Mouse (Mus musculus) E14TG2a.4 (cell line): ENCODE measurements around the gene Rapgef3.

Source experiments
- CTCF ChIP-seq: conservative IDR thresholded peaks from 2 replicates; pipeline ENCODE4 v1.5.1; 2014; ENCODE audit warnings: low read length
- NANOG ChIP-seq: IDR thresholded peaks from 2 replicates; pipeline ENCODE4 v1.6.1; 2014; ENCODE audit warnings: borderline replicate concordance, low read length, mixed read lengths

DNA sequence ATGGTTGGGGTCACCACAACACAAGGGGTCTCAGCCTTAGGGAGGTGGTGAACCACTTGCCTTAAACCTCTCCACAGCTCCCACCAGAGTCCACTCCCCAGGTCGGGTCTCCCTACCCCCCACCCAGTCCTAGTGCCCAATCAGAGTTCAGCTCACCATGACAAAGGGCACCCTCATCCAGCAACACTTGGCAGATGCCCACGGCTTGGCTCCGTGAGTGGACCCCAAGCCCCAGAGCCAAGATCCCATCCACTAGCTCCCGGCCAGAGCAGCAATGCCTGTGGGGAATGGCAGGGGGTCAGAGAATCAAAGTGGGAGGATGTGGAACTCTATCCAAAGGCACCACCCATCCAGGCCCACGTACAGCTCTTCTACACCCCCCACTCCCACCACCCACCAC lies 6.8 kb downstream of the Rapgef3 start:
- TF ChIP-seq CTCF: no peak
- no peak for TF ChIP-seq NANOG
